ENCODE assay signal across 36 mouse cellular contexts in the genomic region with DNA sequence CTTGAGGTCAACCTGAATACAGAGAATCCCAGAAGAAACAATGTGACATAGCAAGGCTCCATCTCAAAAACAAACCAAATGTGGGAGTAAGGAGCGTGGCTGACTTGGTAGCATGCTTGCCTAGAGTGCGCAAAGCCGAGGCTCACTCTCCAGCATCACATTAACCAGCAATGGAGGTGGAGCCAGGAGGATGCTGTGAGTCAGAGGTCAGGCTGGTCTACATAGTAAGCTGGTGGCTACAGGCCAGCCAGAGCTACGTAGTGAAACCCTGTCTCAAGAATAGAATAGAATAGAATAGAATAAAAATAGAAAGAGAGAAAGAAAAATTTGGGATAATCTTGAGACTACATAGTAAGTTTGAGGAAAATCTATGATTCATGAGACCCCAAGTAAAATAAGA. TPM values are rescaled to one million over a fixed set of nuclear protein-coding genes. Genes with fewer than 3 reads are reported as not detected.
DNase-seq lines count a peak whose midpoint lies in the region; TF ChIP-seq lines count a peak whose summit lies in the region.
"Had no signal": no experiment of that assay in that cellular context is flagged by ENCODE, and none has a peak within 500 bp of the region (broad histone marks: within the 10 kb centered on the region; RNA-seq: fewer than 3 reads in every experiment).

No protein-coding gene starts in this region.

- peak; percentile 41 for DNase-seq in gastrocnemius, adult 2 months
- no peak for DNase-seq in gastrocnemius, postnatal 36 days
- DNase-seq in 3T3-L1 (ENCODE audit: low read depth, low spot score) (peak; percentile 71), NIH3T3 (ENCODE audit: low read depth) (peak; percentile 78)
- peak; percentile 61 for DNase-seq in testis, postnatal 14 days (ENCODE audit: low spot score)
- DNase-seq in left cerebral cortex, postnatal 25 days (ENCODE audit: low spot score in 2 of 2), result no peak
- DNase-seq in gastrocnemius, postnatal 4 days (ENCODE audit: low spot score in 2 of 2), result no peak
- DNase-seq: cerebellum, adult 8-10 months; cerebellum, postnatal 25 days; forebrain, postnatal 0 days; gastrocnemius, postnatal 10 days; heart, adult 2 months; heart, postnatal 10 days; kidney, adult 2 months; kidney, postnatal 4 days; liver, embryonic 13.5 days; lung, adult 2 months; lung, postnatal 10 days; thymus, postnatal 25 days had no signal

- H3K27ac ChIP-seq in gastrocnemius, adult 2 months, result no peak overlapping the region
- H3K27ac ChIP-seq: embryonic facial prominence, embryonic 10.5 days; embryonic facial prominence, embryonic 15.5 days; forebrain, embryonic 12.5 days; heart, adult 2 months; heart, embryonic 13.5 days; hindbrain, embryonic 15.5 days; kidney, postnatal 0 days; limb, embryonic 10.5 days; limb, embryonic 15.5 days; liver, embryonic 13.5 days; macrophage; midbrain, embryonic 13.5 days; neural tube, embryonic 13.5 days had no signal

- intact Hi-C loops in gastrocnemius, adult 2 months (cut with DNase I), result no loop called here
- intact Hi-C loops in gastrocnemius, postnatal 36 days (cut with DNase I), result no loop called here
- intact Hi-C loops in left cerebral cortex, postnatal 25 days (cut with DNase I), result no loop called here

- H3K4me3 ChIP-seq in gastrocnemius, adult 2 months, result no peak overlapping the region
- H3K4me3 ChIP-seq: embryonic facial prominence, embryonic 10.5 days; embryonic facial prominence, embryonic 15.5 days; forebrain, embryonic 12.5 days; heart, adult 2 months; heart, embryonic 13.5 days; hindbrain, embryonic 15.5 days; limb, embryonic 10.5 days; limb, embryonic 15.5 days; liver, embryonic 13.5 days; midbrain, embryonic 13.5 days; neural tube, embryonic 13.5 days had no signal

- no peak for TF ChIP-seq CTCF in gastrocnemius, adult 2 months (IDR thresholded peaks at IDR 0.05)

RNA-seq across cellular contexts. Expression of a gene that starts 2.0 kb away (rescaled TPM):
- total RNA-seq in gastrocnemius, adult 2 months (2021), result not detected
- not detected for total RNA-seq in gastrocnemius, postnatal 36 days (2021)
- total RNA-seq in left cerebral cortex, postnatal 25 days (2021), result not detected
- not detected for total RNA-seq in gastrocnemius, postnatal 4 days (2021)
- total RNA-seq: forebrain, postnatal 0 days; G1E; gastrocnemius, postnatal 10 days; heart, adult 2 months; heart, postnatal 10 days; hematopoietic stem cell, adult 5-6 weeks; layer of hippocampus, adult 8-10 months; layer of hippocampus, postnatal 25 days; left cerebral cortex, adult 8-10 months; megakaryocyte-erythroid progenitor cell, adult 5-6 weeks had no signal

RNA-seq across cellular contexts. Expression of a gene that starts 15.7 kb away (rescaled TPM):
- total RNA-seq in gastrocnemius, adult 2 months (2021), result 10 to 100 TPM; 14.4 to 16.7 TPM
- total RNA-seq in gastrocnemius, postnatal 36 days (2021), result 10 to 100 TPM; 13.3 to 16.1 TPM
- 10 to 100 TPM; 18.8 to 18.9 TPM for total RNA-seq in left cerebral cortex, postnatal 25 days (2021)
- 10 to 100 TPM; 20.0 to 20.6 TPM for total RNA-seq in gastrocnemius, postnatal 4 days (2021)

RNA-seq across cellular contexts. Expression of a gene that starts 27.2 kb away (rescaled TPM):
- 10 to 100 TPM; 48.1 to 49.5 TPM for total RNA-seq in gastrocnemius, adult 2 months (2021)
- 10 to 100 TPM; 42.5 to 43.2 TPM for total RNA-seq in gastrocnemius, postnatal 36 days (2021)
- 10 to 100 TPM; 66.0 to 68.7 TPM for total RNA-seq in left cerebral cortex, postnatal 25 days (2021)
- 10 to 100 TPM; 62.9 to 68.7 TPM for total RNA-seq in gastrocnemius, postnatal 4 days (2021)

Comparison
In these comparisons a context has a peak if more than half of its experiments do, and no peak if none do; other contexts are left out.
1. DNase-seq: peak in gastrocnemius, adult 2 months (single experiment), 3T3-L1 (single experiment), NIH3T3 (single experiment) and testis, postnatal 14 days (single experiment); none in gastrocnemius, postnatal 36 days (0 of 2), left cerebral cortex, postnatal 25 days (0 of 2) and gastrocnemius, postnatal 4 days (0 of 2).